20 mouse cellular contexts compared by ENCODE assay signal in the genomic region with DNA sequence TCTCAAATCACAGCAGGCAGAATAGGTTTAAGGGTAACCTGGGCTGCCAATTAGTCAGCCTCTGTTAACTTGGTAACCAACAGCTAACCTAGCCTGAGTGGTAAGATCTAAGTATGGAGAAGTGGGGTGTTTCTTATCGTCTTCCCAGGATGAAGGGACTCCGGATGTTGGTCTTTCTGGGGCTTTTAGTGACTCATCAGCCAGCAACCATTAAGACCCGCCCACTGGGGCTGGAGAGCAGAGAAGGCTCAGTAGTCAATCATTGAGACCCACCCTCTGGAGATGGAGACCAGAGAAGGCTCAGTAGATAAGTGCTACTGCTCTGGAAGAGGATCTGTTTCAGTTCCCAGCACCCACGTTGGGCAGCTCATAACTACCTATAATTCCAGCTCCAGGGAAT. TPM values are rescaled to one million over a fixed set of nuclear protein-coding genes. Genes with fewer than 3 reads are reported as not detected.
A peak's percentile ranks its signal among the peaks of the same experiment; 100 is the strongest.
DNase-seq lines count a peak whose midpoint lies in the region; ATAC-seq and TF ChIP-seq lines count a peak whose summit lies in the region.
"Had no signal": no experiment of that assay in that cellular context is flagged by ENCODE, and none has a peak within 500 bp of the region (broad histone marks: within the 10 kb centered on the region; RNA-seq: fewer than 3 reads in every experiment).

No protein-coding gene starts in this region.

- TF ChIP-seq CTCF in gastrocnemius, adult 2 months (IDR thresholded peaks at IDR 0.05), result no peak

- ATAC-seq in heart, embryonic 15.5 days (replicated peaks; ENCODE audit: insufficient number of reproducible peaks, insufficient read depth, low FRiP score, low read depth), result no peak
- ATAC-seq: activated CD4-positive, CD25-positive, alpha-beta regulatory T cell, adult 4 months; forebrain, embryonic 13.5 days; hindbrain, postnatal 0 days had no signal

- intact Hi-C loops in heart, postnatal 14 days (cut with DNase I), result no loop called here
- intact Hi-C loops in gastrocnemius, adult 2 months (cut with DNase I), result no loop called here

- no peak overlapping the region for H3K4me2 ChIP-seq in heart, embryonic 15.5 days
- H3K4me2 ChIP-seq: embryonic facial prominence, embryonic 13.5 days; forebrain, embryonic 13.5 days; hindbrain, embryonic 13.5 days had no signal

- peaks cover 33% of the 10 kb centered on the region for H3K4me1 ChIP-seq in heart, embryonic 10.5 days
- peaks cover 47% of the 10 kb centered on the region for H3K4me1 ChIP-seq in heart, embryonic 15.5 days (replicated peaks)
- H3K4me1 ChIP-seq: embryonic facial prominence, embryonic 13.5 days; hindbrain, embryonic 13.5 days had no signal

- 24% methylated on average over 4 of the region's 4 CpGs for WGBS in heart, embryonic 10.5 days
- 28% methylated on average over 4 of the region's 4 CpGs for WGBS in heart, embryonic 15.5 days

- H3K9ac ChIP-seq in heart, embryonic 15.5 days, result no peak overlapping the region
- H3K9ac ChIP-seq: embryonic facial prominence, embryonic 13.5 days; forebrain, embryonic 13.5 days; hindbrain, embryonic 13.5 days had no signal

- peaks cover 78% of the 10 kb centered on the region for H3K36me3 ChIP-seq in heart, embryonic 10.5 days
- H3K36me3 ChIP-seq in heart, embryonic 15.5 days, result peaks cover 55% of the 10 kb centered on the region
- H3K36me3 ChIP-seq: embryonic facial prominence, embryonic 13.5 days; hindbrain, embryonic 13.5 days had no signal

- H3K27ac ChIP-seq in heart, embryonic 10.5 days, result peak overlapping the region; percentile 42
- peak overlapping the region; percentile 64 for H3K27ac ChIP-seq in heart, embryonic 15.5 days
- no peak overlapping the region for H3K27ac ChIP-seq in gastrocnemius, adult 2 months
- H3K27ac ChIP-seq: embryonic facial prominence, embryonic 13.5 days; forebrain, embryonic 13.5 days; hindbrain, embryonic 13.5 days; hindbrain, postnatal 0 days had no signal

- H3K9me3 ChIP-seq in heart, embryonic 10.5 days, result no peaks in the 10 kb centered on the region
- no peaks in the 10 kb centered on the region for H3K9me3 ChIP-seq in heart, embryonic 15.5 days (replicated peaks)
- H3K9me3 ChIP-seq: embryonic facial prominence, embryonic 13.5 days; forebrain, embryonic 13.5 days; hindbrain, embryonic 13.5 days had no signal

- H3K4me3 ChIP-seq in heart, embryonic 10.5 days, result no peak overlapping the region
- no peak overlapping the region for H3K4me3 ChIP-seq in heart, embryonic 15.5 days
- no peak overlapping the region for H3K4me3 ChIP-seq in gastrocnemius, adult 2 months
- H3K4me3 ChIP-seq: embryonic facial prominence, embryonic 13.5 days; forebrain, embryonic 13.5 days; hindbrain, embryonic 13.5 days had no signal

- DNase-seq in heart, embryonic 10.5 days (ENCODE audit: low spot score), result no peak
- DNase-seq in heart, adult 8-10 months (ENCODE audit: low spot score), result no peak
- no peak for DNase-seq in heart, postnatal 14 days
- peak; percentile 79 for DNase-seq in 416B (ENCODE audit: low read depth)
- DNase-seq in R1 (ENCODE audit: low read depth, low spot score), result peak; percentile 35
- no peak for DNase-seq in gastrocnemius, adult 2 months
- DNase-seq: adrenal gland, postnatal 14 days; cerebellum, adult 18-20 months; cerebellum, adult 9-11 months; cerebellum, postnatal 36 days; gastrocnemius, postnatal 36 days; kidney, adult 11 months; kidney, adult 9 months had no signal

- H3K27me3 ChIP-seq in heart, embryonic 10.5 days (ENCODE audit: insufficient read depth, poor library complexity, severe bottlenecking), result no peaks in the 10 kb centered on the region
- no peaks in the 10 kb centered on the region for H3K27me3 ChIP-seq in heart, embryonic 15.5 days
- H3K27me3 ChIP-seq: CH12.LX; embryonic facial prominence, embryonic 13.5 days; forebrain, embryonic 13.5 days; hindbrain, embryonic 13.5 days had no signal

RNA-seq across cellular contexts. Expression of gene Actn2, which starts 33.3 kb away (rescaled TPM):
- polyA plus RNA-seq in heart, embryonic 10.5 days (2016; fragmentation: Nextera tagmentation; extraction: Ambion mirVana), result 647 and 1,387 TPM in 2 replicates
- total RNA-seq in heart, adult 8-10 months (2022), result 1,000 to 10,000 TPM; 1,621 to 2,329 (median 1,848) TPM
- 1,445 and 1,519 TPM in 2 replicates for polyA plus RNA-seq in heart, embryonic 15.5 days (2015; fragmentation: Nextera tagmentation; extraction: Ambion mirVana)
- 1,000 to 10,000 TPM; 1,811 to 1,984 TPM for total RNA-seq in heart, postnatal 14 days (2021)
- 1,000 to 10,000 TPM in 1 of 2 experiments, 100 to 1,000 TPM in 1; 773 to 1,947 TPM for total RNA-seq in gastrocnemius, adult 2 months (2021)
- total RNA-seq: CH12.LX had no signal

RNA-seq across cellular contexts. Expression of gene Mtr, which starts 49.4 kb away (rescaled TPM):
- 16.5 and 20.9 TPM in 2 replicates for polyA plus RNA-seq in heart, embryonic 10.5 days (2016; fragmentation: Nextera tagmentation; extraction: Ambion mirVana)
- total RNA-seq in heart, adult 8-10 months (2022), result 100 to 1,000 TPM in 2 of 4 experiments, 10 to 100 TPM in 2; 78.6 to 124 (median 104) TPM
- polyA plus RNA-seq in heart, embryonic 15.5 days (2015; fragmentation: Nextera tagmentation; extraction: Ambion mirVana), result 10.1 and 12.1 TPM in 2 replicates
- total RNA-seq in heart, postnatal 14 days (2021), result 10 to 100 TPM; 56.9 to 59.5 TPM
- total RNA-seq in gastrocnemius, adult 2 months (2021), result 10 to 100 TPM; 15.6 to 18.0 TPM

Comparison
In these comparisons a context has a peak if more than half of its experiments do, and no peak if none do; other contexts are left out.
1. DNase-seq: peak in 416B (single experiment) and R1 (single experiment); none in heart, embryonic 10.5 days (single experiment), heart, adult 8-10 months (single experiment), heart, postnatal 14 days (0 of 2) and gastrocnemius, adult 2 months (single experiment).